Mouse (Mus musculus) heart, embryonic 16.5 days (tissue): Measurements from ENCODE around the gene Rgl1. TPM values are rescaled to one million over a fixed set of nuclear protein-coding genes. Genes with fewer than 3 reads are reported as not detected.
A peak's percentile ranks its signal among the peaks of the same experiment; 100 is the strongest.
"Not testable (repeated sequence)": the region's sequence is repeated elsewhere in the genome, so short reads cannot be mapped to it uniquely, and the experiment has no call there.

Experiments used
- ATAC-seq: fragments of 200-750 bp; cut with Nextera tagmentation; replicated peaks from 2 replicates; pipeline ENCODE4 v1.8.0; 2017; ENCODE audit warnings: moderate number of reproducible peaks; ENCODE audit not compliant: insufficient read depth, low FRiP score; ENCODE audit errors: extremely low read depth
- H3K27ac ChIP-seq: fragments of 300-500 bp; sonication (generic); 2 replicates; pipeline ENCODE4 v1.5.1; 2014; ENCODE audit warnings: mild to moderate bottlenecking, low read length, control low read depth, moderate library complexity
- H3K27me3 ChIP-seq: fragments of 300-500 bp; sonication (generic); 2 replicates; pipeline ENCODE4 v1.6.1; 2014; ENCODE audit warnings: low read length, mixed read lengths; ENCODE audit not compliant: control insufficient read depth, insufficient read depth
- H3K36me3 ChIP-seq: fragments of 300-500 bp; sonication (generic); 2 replicates; pipeline ENCODE4 v1.6.1; 2014; ENCODE audit not compliant: control insufficient read depth, insufficient read depth
- H3K4me1 ChIP-seq: fragments of 300-500 bp; sonication (generic); 2 replicates; pipeline ENCODE4 v1.6.1; 2014; ENCODE audit warnings: low read length, mixed read lengths; ENCODE audit not compliant: control insufficient read depth, insufficient read depth
- H3K4me2 ChIP-seq: fragments of 300-500 bp; sonication (generic); 2 replicates; pipeline ENCODE4 v1.6.1; 2014; ENCODE audit warnings: low read depth, mild to moderate bottlenecking, control low read depth, low read length
- H3K4me3 ChIP-seq: fragments of 300-500 bp; sonication (generic); 2 replicates; pipeline ENCODE4 v1.5.1; 2014; ENCODE audit warnings: mild to moderate bottlenecking, control low read depth, low read length
- H3K9ac ChIP-seq: fragments of 300-500 bp; sonication (generic); 2 replicates; pipeline ENCODE4 v1.6.1; 2014; ENCODE audit warnings: low read length, control low read depth
- H3K9me3 ChIP-seq: fragments of 300-500 bp; sonication (generic); replicated peaks from 2 replicates; pipeline ENCODE4 v1.6.1; 2016; ENCODE audit warnings: low read length; ENCODE audit not compliant: control insufficient read depth
- WGBS: fragments of 180-500 bp; shearing (Covaris S2); extraction: QIAGEN DNeasy Blood & Tissue Kit; methylation state at CpG from one replicate; pipeline ENCODE4 v1.1.7; 2014; 5-methylcytosine and 5-hydroxymethylcytosine counted together
- polyA plus RNA-seq: library from polyadenylated mRNA; unstranded; fragments of >200 nt; fragmentation: Nextera tagmentation; extraction: Ambion mirVana; gene quantifications from 2 replicates; pipeline ENCODE4 v1.2.1, GENCODE M21; 2015

Rgl1 gene
- polyA plus RNA-seq, 1 experiment from 2014 or later, result 61.0 TPM

GRCm38 (mm10) chr1:152660436-152660835 is 105.7 kb downstream of the Rgl1 start:
- Histone ChIP-seq H3K27ac (no peak overlapping the region), H3K4me1 (no peaks in the 10 kb centered on the region), H3K9me3 (no peaks in the 10 kb centered on the region), H3K27me3 (no peaks in the 10 kb centered on the region), H3K4me2 (no peak overlapping the region), H3K36me3 (no peaks in the 10 kb centered on the region), H3K4me3 (no peak overlapping the region), H3K9ac (no peak overlapping the region)
- 86% methylated on average over 7 of the region's 7 CpGs for WGBS
- no peak for ATAC-seq

GRCm38 (mm10) chr1:152659961-152660360 is 106.2 kb downstream of the Rgl1 start:
- Histone ChIP-seq H3K9me3 (no peaks in the 10 kb centered on the region), H3K4me1 (no peaks in the 10 kb centered on the region), H3K9ac (no peak overlapping the region), H3K27ac (no peak overlapping the region), H3K27me3 (no peaks in the 10 kb centered on the region), H3K36me3 (no peaks in the 10 kb centered on the region), H3K4me2 (no peak overlapping the region), H3K4me3 (no peak overlapping the region)
- no peak for ATAC-seq
- WGBS, result 84% methylated on average over 4 of the region's 4 CpGs

- no peaks in the 10 kb centered on the region for H3K27me3 ChIP-seq
- WGBS, result 80% methylated on average over 6 of the region's 6 CpGs
- H3K9ac ChIP-seq, result no peak overlapping the region
- H3K4me3 ChIP-seq, result no peak overlapping the region
- no peak overlapping the region for H3K4me2 ChIP-seq
- H3K27ac ChIP-seq, result no peak overlapping the region
- ATAC-seq, result no peak
- no peaks in the 10 kb centered on the region for H3K9me3 ChIP-seq
- no peaks in the 10 kb centered on the region for H3K36me3 ChIP-seq
- no peaks in the 10 kb centered on the region for H3K4me1 ChIP-seq
Measured at GRCm38 (mm10) chr1:152656601-152657000, 109.5 kb downstream of the Rgl1 start.

- Histone ChIP-seq H3K9ac (no peak overlapping the region), H3K4me2 (no peak overlapping the region), H3K36me3 (no peaks in the 10 kb centered on the region), H3K9me3 (no peaks in the 10 kb centered on the region), H3K4me1 (no peaks in the 10 kb centered on the region), H3K27ac (no peak overlapping the region), H3K4me3 (no peak overlapping the region), H3K27me3 (no peaks in the 10 kb centered on the region)
- ATAC-seq, result no peak
- 94% methylated on average over 6 of the region's 6 CpGs for WGBS
Measured at GRCm38 (mm10) chr1:152654851-152655250, 111.3 kb downstream of the Rgl1 start.

- no peaks in the 10 kb centered on the region for H3K36me3 ChIP-seq
- no peaks in the 10 kb centered on the region for H3K9me3 ChIP-seq
- peaks cover 5% of the 10 kb centered on the region for H3K4me1 ChIP-seq
- no peaks in the 10 kb centered on the region for H3K27me3 ChIP-seq
- WGBS, result 88% methylated on average over 1 of the region's 1 CpGs
- no peak overlapping the region for H3K4me2 ChIP-seq
- H3K27ac ChIP-seq, result no peak overlapping the region
- H3K4me3 ChIP-seq, result no peak overlapping the region
- ATAC-seq, result no peak
- H3K9ac ChIP-seq, result no peak overlapping the region
Measured at GRCm38 (mm10) chr1:152651495-152651874, 114.7 kb downstream of the Rgl1 start.

- Histone ChIP-seq H3K27ac (no peak overlapping the region), H3K4me2 (no peak overlapping the region), H3K27me3 (no peaks in the 10 kb centered on the region), H3K4me1 (peaks cover 5% of the 10 kb centered on the region), H3K9ac (no peak overlapping the region), H3K4me3 (no peak overlapping the region), H3K9me3 (no peaks in the 10 kb centered on the region), H3K36me3 (no peaks in the 10 kb centered on the region)
- WGBS, result 90% methylated on average over 6 of the region's 6 CpGs
- ATAC-seq, result no peak
Measured at GRCm38 (mm10) chr1:152650856-152651494, 115.2 kb downstream of the Rgl1 start.

GRCm38 (mm10) chr1:152648052-152648451 is 118.1 kb downstream of the Rgl1 start:
- H3K36me3 ChIP-seq, result no peaks in the 10 kb centered on the region
- H3K27me3 ChIP-seq, result no peaks in the 10 kb centered on the region
- no peak for ATAC-seq
- H3K4me2 ChIP-seq, result no peak overlapping the region
- H3K27ac ChIP-seq, result no peak overlapping the region
- H3K9ac ChIP-seq, result no peak overlapping the region
- no peaks in the 10 kb centered on the region for H3K9me3 ChIP-seq
- 59% methylated on average over 5 of the region's 5 CpGs for WGBS
- H3K4me3 ChIP-seq, result no peak overlapping the region
- H3K4me1 ChIP-seq, result peaks cover 5% of the 10 kb centered on the region

- H3K4me2 ChIP-seq, H3K27me3 ChIP-seq, H3K4me3 ChIP-seq, H3K36me3 ChIP-seq, H3K27ac ChIP-seq, H3K9ac ChIP-seq, H3K9me3 ChIP-seq, ATAC-seq: not testable (repeated sequence)
- H3K4me1 ChIP-seq, result peaks cover 19% of the 10 kb centered on the region
- 87% methylated on average over 9 of the region's 10 CpGs for WGBS
Measured at GRCm38 (mm10) chr1:152642207-152642606, 123.9 kb downstream of the Rgl1 start.

- WGBS, result 25% methylated on average over 11 of the region's 11 CpGs
- Histone ChIP-seq H3K27ac (peak overlapping the region; percentile 92), H3K9ac (no peak overlapping the region; the same call in 1 of the 2 replicates), H3K36me3 (no peaks in the 10 kb centered on the region), H3K4me2 (peak overlapping the region; percentile 24; the same call in 1 of the 2 replicates), H3K4me3 (no peak overlapping the region), H3K4me1 (peaks cover 23% of the 10 kb centered on the region), H3K9me3 (no peaks in the 10 kb centered on the region), H3K27me3 (no peaks in the 10 kb centered on the region)
- peak; percentile 90 for ATAC-seq
Measured at GRCm38 (mm10) chr1:152640195-152640981, 125.8 kb downstream of the Rgl1 start.
